Mouse (Mus musculus): Measurements from ENCODE around the gene Nbl1.

Gene Nbl1

DNA sequence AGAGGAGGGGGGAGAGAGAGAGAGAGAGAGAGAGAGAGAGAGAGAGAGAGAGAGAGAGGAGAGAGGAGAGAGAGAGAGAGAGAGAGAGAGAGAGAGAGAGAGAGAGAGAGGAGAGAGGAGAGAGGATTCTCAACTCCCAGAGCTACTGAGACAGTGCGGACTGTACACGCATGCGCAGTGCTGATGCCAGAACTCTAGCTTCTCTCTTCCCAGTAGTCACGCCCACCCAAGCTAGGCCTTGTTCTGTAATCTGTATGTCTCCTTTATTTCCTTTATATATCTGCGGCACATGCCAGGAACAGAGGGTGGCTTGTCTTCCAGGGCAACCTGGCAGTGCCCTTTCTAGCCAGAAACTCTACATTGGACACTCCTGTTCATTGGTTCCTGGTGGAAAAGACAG lies 28.0 kb downstream of the Nbl1 start:
- DNase-seq (ENCODE audit: low read depth, low spot score): no peak

DNA sequence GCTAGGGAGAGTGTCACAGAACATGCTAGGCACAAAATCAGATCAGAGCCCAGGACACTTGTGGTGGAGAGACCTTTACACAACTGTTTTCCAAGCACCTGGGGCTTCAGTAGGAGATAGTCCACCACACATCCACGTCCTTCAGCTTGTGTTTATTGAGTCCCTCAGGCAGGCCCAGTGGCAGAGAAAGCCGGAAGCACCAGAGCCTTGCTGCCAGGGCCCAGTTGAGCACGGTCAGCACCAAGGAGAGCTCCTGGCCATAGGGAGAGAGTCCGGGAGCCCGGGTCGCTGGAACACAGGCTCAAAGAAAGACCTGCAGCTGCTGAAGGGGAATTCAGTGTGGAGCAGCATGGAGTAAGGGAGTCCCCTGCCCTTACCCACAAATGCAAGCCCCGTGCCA lies 33.2 kb downstream of the Nbl1 start:
- no peak for DNase-seq (ENCODE audit: low read depth, low spot score)

DNA sequence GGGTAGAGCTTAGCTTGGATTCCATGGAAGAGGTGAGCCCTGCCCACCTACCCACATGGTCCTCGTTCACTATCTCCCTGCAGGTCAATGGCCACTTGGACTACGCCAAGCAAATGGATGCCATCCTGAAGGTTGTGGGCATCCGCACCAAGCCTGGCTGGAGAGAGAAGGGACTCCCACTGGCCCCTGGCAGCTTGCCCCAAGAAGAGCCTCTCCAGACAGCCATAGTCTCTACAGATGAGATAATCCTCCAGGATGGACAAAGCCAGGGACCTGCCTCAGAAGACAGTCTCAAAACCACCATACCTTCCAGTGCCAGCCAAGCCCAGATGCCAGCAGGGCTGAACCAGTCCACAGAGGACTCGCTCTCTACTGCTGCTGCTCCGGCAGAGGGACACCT lies 34.8 kb downstream of the Nbl1 start:
- DNase-seq (ENCODE audit: low read depth, low spot score): no peak

DNA sequence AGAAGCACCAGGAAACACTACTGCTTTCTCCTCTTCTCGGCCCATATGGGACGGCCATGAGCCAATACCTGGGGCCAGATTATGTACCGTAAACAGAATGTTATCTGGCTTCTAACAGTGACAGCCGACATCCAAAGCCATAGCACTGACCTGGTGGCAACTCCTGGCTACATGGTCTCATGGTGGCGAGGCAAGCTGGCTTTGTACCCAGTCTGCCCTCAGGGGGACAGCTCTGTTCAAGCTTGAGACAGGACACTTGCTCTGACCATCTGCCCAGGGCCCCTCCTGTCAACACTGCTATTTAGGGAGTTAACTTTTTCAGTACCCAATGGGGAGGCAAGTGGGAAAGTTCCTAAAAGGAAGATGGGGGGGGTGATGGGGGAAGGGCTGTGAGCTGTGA lies 35.5 kb downstream of the Nbl1 start:
- DNase-seq (ENCODE audit: low read depth, low spot score): no peak

DNA sequence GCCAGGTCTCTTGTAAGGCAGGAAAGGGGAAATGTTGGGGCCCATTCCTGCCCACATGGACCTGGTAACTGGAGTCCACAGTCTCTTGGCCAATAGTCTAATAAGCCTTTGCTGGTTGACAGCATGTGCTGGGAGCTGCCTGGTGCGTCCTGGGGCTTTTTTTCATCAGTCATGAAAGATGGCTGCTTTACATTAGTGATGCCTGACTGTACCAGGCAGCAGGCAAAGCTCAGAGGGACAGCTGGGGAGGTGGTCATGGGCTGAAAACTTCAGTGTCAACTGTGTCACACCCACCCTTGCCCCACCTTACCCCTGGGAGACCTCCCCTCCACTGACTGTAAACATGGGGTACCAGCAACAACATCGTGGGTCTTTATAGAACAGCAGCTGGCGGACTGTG lies 37.0 kb downstream of the Nbl1 start:
- no peak for DNase-seq (ENCODE audit: low read depth, low spot score)

DNA sequence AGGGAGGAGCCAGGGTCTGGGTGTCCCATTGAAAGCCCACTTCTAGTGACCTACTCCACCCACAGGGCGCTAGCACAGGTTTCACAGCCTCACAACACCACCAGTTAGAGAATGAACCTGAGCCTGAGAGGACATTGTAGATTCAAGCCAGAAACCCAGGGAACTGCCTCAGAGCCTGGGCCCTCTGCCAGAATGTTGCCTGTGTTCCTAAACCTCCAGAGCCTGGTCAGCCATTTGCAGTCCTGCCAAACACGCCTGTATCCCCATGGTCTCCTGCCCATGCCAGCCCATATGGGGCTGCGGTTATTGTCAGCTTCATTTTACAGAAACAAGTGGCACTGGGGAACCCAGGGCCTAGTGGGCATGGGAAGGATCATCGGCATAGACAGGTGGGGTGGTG lies 37.5 kb downstream of the Nbl1 start:
- no peak for DNase-seq (ENCODE audit: low read depth, low spot score)

DNA sequence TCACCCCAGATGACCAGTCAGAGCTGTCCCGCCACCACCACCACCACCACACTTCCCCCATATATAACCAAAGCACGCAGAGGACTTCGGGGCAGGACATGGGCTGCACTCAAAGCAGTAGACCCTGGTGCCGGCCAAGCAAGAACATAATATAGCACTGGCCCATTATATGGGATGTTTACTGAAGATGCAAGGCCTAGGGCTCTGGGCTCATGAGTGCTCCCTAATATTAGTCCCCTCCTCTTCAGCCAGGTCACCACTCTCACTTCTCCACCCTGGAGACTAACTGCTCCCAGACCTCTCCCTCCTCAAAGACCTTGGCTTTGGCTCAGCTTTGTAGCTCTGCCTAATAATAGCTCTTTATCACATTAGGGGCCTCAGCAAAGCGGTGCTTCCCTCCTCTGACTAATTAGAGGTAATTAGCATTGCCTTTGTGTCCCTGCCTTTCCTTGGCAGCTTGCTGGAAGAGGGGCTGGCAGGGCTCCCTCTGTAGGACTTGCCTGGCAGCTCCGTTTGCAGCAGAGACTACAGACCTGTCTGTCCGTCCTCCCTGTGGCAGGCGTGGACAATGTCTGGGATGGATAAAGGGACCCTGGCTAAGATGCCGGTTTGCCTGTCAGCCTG lies 38.4 kb downstream of the Nbl1 start:
- DNase-seq (ENCODE audit: low read depth, low spot score): no peak

DNA sequence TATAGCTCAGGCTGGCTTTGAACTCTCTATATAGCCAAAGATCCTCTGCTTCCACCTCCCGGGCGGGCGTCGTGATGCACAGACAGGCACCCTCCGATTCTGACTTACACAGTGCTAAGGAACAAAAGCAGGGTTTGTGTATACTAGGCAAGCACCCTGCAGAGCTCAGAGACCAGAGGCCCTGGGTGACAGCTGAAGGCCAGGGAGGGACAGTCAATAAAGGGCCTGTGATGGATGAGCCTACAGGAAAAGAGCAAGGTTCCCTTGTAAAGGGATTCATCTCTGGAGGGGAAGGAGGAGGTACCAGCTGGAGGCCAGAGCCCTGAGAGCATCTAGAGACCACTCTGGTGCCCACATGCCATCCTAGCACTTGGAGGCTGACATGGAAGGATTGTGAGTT lies 39.4 kb downstream of the Nbl1 start:
- no peak for DNase-seq (ENCODE audit: low read depth, low spot score)

DNA sequence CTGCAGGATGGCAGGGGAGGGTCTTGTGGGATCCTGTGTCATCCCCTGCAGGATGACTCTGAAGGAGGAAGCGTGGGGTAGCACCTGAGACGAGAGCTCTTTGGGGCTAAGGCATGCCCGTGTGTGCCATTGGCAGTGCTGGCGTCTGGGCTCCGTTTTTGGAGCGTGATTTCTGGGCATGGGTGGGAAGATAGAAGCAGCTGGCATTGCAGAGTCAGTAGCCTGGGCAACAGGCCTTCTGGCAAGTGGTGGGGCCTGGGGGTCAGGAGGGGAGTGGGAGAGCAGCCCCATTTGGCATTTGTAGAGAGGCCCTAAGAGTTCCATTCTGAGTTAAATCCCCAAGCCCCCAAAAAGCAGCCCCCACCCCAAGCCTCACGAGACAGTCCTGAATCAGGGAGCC lies 40.0 kb downstream of the Nbl1 start:
- DNase-seq (ENCODE audit: low read depth, low spot score): no peak

DNA sequence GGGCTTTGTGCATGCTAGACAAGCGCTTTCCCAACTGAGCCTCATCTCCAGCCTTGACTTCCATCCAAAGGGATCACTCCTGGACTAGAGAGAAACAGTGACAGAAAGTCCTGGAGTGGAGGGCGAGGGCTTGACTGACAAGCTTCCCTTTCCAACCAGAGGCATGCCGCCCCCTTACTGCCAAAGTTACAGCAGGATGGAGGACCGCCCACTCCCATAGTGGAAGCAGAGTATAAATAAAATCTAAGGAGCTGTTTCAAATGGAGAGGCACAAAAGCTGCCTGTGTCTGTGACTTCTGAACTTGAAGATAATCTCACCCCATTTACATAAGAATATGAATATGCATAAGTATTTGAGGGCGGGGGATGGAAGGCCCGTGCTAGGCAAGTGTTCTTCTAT lies 44.3 kb downstream of the Nbl1 start:
- no peak for DNase-seq (ENCODE audit: low read depth, low spot score)

DNA sequence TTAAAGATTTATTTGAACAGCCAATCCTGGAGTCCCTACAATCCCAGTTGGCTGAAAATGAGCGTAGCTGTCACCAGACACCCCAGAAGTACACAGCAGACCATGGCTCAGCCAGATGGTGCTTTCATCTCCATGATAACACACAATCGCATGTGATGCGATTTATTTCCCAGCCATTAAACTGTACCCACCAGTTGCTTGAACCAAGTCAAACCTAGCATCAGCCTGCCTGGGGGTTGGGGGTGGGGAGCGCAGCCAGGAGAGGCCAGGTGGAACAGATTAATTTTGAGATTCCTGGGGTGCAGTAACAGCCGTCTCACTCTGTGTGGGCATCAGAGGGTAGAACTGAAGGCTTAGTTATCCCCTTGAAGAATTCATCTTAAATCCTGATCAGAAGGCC lies 46.4 kb downstream of the Nbl1 start:
- DNase-seq (ENCODE audit: low read depth, low spot score): no peak

DNA sequence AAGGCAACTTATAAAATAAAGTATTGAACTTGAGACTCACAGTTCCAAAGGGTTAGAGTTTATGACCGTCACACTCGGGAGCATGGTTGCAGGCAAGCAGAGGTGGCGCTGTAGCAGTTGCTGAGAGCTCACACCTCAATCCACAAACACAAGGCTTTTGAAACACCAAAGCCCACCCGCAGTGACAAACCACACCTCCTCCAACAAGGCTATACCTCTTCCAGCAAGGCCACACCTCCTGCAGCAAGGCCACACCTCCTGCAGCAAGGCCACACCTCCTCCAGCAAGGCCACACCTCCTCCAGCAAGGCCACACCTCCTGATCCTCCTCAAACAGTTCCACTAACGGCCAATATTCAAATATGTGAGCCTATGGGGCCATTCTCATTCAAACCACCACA lies 48.2 kb downstream of the Nbl1 start:
- DNase-seq (ENCODE audit: low read depth, low spot score): no peak

DNA sequence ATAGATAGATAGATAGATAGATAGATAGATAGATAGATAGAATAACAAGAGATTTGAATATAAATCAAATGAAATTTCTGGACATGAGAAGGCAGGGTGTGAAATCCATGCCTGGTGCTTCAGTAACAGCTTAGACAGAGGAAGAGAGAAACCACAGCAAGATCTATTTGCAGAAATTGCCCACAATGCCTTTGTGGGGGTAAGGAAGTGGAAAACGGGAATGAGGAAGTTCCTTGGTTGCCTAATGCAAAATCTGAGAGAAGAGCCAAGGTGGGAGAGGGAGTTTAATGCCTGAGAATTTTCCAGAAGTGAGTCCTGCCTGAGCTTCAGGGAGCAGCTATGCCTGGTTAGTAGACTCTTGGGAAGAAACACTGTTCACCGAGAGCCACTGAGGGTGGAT lies 49.2 kb downstream of the Nbl1 start:
- no peak for DNase-seq (ENCODE audit: low read depth, low spot score)

DNA sequence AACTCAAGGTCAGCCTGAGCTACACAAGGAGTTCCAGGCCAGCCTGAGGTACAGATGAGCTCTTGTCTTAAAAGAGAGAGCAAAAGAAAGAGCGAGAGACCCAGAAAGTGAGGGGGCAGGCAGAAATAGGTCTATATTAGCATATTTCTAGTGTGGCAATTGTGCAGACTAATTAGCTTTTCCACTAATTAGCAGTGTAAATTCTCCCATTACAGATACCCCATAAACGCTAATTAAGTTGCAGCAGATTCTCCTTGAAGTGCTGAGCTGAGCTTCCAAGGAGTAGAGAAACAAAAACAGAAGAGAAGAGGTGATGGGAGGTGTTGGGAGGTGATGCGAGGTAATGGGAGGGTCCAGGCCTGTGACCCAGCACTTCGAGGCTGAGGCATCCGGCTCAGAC lies 50.2 kb downstream of the Nbl1 start:
- no peak for DNase-seq (ENCODE audit: low read depth, low spot score)

DNA sequence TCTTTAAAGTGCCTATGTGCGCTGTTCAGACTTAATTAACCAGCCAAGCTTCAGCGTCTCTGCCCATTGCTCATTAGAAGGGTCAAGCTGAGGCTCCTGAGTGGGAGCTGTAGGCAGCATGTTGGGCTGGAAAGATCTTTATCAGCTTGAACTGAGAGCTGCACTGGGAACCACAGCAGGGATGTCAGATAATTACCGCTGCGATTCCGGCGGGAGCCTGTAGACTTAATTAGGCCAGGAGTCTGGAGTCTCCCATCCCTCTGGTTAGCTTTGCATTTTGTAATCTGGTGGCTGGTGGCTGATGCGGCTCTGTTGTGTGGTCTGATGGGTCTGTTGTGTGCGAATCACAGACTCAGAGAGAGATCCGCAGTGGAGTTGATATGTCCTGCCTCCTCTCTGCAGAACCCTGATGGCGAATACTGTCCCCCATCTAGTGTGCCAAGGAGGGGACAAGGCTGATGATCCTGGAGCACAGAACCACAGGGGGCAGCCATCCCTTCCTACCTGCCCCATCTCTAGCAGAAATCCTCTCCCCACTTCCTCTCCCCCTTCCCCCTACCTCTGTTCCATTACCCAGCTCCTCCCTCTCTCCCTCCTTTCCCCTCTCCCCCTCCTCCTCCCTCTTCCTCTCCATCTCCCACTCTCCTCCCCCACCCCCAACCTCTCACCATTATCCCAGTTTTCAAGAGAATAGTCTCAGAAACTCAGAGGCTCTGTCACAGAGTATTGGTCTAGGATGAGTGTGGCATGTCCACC lies 52.5 kb downstream of the Nbl1 start:
- no peak for DNase-seq (ENCODE audit: low read depth, low spot score)

DNA sequence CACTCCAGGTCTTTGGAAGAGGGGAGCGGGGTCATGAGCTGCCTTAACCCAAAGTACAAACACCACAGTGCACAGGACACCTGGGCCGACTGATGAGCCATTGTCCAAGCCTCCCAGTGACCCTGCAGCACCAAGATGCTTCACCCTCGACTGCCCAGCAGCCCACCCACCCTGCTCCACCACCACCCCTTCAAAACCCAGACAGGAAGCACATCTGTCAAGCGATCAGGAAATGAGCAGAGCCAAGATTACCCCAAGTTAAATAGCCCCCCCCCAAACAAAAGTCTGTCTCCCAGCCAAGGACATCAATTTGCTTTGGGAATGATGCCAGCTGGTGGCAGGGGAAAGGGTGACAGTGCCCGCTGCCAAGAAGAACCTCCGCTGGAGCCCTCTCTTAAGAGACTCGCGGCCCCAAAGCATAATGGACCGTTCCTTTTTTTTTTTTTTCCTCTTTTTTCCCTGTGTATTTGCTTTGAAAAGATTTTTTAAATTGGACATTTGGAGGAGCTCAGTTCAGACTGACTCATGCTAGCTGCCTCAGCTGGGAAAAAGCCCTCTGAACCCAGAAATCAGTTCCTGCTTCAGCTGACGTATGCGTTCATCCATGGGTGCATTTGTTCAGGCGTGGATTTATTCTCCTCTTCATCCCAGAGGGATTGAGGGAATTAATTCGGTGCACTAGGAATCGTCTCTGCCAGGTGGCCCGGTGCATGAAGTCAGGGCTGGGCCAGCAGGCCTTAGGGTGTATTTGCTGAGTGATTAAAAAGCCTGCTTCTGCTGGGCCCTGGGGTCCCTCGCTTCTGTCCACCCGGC lies 54.8 kb downstream of the Nbl1 start:
- no peak for DNase-seq (ENCODE audit: low read depth, low spot score)

DNA sequence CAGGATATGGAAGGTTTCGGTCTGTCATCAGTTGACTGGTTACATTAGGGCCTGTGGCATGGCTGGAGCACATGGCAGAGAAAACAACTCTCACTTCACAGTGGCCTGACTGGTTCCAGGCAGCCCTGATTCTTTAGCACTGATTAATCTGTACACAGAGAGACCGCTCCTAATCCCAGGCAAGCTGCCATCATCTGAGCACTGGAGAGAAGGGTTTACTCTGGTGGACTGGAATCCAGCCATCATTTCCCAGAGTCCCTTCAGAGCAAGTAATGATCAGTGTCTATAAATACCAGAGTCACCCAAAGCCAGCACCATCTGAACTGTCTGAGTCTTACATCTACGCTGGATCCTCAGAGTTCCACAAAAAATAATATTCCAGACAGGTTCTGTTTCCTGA lies 57.0 kb downstream of the Nbl1 start:
- DNase-seq (ENCODE audit: low read depth, low spot score): no peak

DNA sequence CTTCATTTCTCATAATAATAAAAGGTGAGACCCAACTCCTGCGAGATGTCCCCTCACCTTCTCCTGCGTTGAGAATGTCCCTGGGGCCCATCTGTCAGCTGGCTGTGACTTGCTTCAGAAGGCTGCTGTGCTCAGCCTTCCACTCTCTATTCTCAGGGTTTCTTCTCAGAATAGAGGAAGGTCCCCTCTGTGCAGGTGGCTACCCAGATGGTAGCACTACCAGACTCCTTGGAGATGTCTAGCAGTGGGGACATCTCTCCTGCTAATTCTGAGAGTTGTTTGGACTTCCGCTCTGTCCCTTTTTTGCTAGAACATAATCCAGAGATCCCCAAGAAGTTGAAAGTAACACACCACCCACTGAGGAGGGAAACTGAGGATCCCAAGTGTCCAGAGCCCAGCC lies 57.9 kb downstream of the Nbl1 start:
- no peak for DNase-seq (ENCODE audit: low read depth, low spot score)

DNA sequence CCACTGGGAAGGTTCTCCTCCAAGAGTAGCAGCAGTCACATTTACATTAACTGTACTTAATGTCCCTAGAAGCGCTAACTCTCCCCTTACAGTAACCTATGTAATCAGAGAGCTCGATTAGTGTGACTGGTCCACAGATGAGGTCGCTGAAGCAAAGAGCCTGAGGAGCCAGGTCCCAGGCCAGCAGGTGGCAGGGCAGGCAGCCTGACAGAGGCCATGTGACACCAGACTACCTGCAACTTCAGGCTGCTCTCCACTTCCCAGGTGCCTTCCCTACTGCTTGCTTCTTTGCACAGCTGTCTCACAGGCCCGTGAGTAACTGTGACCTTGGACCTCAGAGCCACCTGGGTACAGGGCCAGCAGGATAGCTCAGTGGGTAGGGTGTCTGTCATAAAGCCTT lies 58.3 kb downstream of the Nbl1 start:
- no peak for DNase-seq (ENCODE audit: low read depth, low spot score)

DNA sequence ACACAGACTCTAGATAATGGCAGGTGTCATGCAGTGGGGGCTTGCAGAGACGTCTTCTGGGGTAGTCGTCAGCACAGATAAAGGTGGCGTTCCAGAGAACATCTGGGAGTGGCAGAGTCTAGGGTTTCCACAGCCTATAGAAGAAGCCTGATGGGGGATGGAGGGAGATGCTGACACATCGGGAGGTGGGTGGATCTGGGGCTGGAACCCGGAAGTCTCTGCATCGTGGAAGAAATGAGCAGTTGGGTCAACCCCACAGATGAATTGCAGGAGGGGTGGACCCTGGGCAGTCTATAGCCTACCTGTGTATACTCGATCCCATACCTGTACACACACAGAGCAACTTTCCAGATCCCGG lies 58.8 kb downstream of the Nbl1 start:
- DNase-seq (ENCODE audit: low read depth, low spot score): no peak

DNA sequence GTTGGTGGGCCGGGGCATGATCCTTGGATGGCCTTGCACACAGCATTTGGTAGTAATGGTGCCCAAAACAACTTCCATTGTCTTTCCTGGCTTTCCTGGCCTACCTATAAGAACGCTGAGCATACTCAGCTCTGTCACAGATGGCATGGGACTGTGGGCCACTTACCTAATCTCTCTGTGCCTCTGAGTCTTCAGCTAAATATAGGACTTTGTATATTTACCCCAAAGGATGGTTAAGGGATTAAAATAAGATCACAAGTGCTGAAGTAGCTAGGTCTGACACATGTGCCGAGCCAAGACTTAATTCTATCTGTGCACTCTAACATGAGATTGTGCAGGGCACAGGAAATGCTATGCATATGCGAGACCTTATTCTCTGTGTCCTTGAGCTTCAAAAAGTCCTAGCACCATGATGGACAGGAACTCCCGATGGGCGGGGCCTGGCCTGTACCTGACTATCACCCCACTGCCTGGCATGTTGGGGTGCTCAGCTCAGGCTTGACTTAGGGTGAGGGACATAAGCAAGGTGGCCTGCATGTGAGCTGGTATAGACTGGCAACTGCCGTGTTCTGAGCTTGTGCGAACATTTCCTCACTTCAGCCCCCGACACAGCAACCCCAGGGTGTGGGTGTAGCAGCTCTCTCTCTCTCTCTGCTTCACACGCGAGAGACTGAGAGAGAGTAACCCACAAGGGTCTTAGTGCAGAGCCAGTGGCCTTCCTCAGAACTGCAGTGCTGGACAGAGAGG lies 59.4 kb downstream of the Nbl1 start:
- no peak for DNase-seq (ENCODE audit: low read depth, low spot score)

DNA sequence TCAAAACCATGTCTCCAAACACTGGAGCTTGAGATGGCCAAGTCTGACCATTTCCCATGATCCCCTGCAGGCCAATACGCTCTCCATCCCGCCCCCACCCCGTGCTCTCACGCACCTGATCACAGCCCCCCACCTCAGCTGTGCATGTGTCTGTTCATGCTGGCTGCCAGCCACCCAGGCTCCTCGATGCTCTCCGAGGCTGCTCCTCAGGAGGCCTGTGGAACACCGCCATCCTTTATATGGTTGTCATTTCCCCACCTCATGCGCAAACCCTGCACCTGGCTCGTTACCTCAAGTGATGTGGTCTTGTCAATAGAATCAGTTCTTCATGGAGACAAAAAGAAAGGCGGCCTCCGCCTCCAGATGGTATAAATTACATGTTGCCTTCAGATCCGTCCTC lies 60.3 kb downstream of the Nbl1 start:
- DNase-seq (ENCODE audit: low read depth, low spot score): no peak

Data from CD4-positive helper T cell, adult 2 months (primary cell).